Mouse (Mus musculus): ENCODE data around the gene Scamp5. TPM values are rescaled to one million over a fixed set of nuclear protein-coding genes. Genes with fewer than 3 reads are reported as not detected.

Scamp5 gene
- total and polyA plus RNA-seq, 3 experiments: 0.22 TPM; not detected in 1

DNA sequence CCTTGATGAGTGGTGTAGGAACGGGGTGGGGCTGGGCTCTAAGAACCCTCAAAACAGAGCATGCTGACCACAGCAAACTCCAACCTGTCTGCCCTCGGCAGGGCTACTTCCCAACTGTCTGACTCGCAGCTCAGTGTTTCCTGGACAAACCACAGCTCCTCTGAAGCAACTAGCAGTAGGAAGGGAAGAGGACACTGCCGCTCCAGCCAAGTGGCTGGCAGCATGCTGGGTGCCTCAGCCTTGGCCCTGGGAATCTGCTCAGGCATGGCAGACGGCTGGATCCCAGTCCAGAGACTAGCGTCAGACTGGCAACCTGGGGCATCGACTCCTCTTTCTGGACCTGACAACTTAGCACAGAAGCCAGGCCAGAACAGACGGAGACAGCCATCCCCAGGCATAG is 50.5 kb downstream of the Scamp5 start:
- no peak for ATAC-seq (ENCODE audit: extremely low read depth, insufficient number of reproducible peaks, low FRiP score, poor library complexity, severe bottlenecking)
- no peak overlapping the region for H3K4me3 ChIP-seq (ENCODE audit: low read depth, low read length)
- TF ChIP-seq GATA2 (IDR thresholded peaks at IDR 0.05; ENCODE audit: borderline replicate concordance, low read depth, low read length): no peak
- TF ChIP-seq CTCF (IDR thresholded peaks at IDR 0.05; ENCODE audit: low read depth, low read length): no peak
- no peak for TF ChIP-seq TAL1 (conservative IDR thresholded peaks at IDR 0.05; ENCODE audit: low read depth, low read length)
- TF ChIP-seq GATA1 (IDR thresholded peaks at IDR 0.05; ENCODE audit: borderline replicate concordance, low read length): no peak
- TF ChIP-seq POLR2AphosphoS5 (IDR thresholded peaks at IDR 0.05; ENCODE audit: insufficient replicate concordance, low read depth, low read length): no peak
- peaks cover 11% of the 10 kb centered on the region for H3K4me1 ChIP-seq (ENCODE audit: insufficient read depth, low read depth, low read length)
- H3K9me3 ChIP-seq (replicated peaks): no peaks in the 10 kb centered on the region
- no peaks in the 10 kb centered on the region for H3K27me3 ChIP-seq (ENCODE audit: insufficient read depth, low read length)
- peaks cover 87% of the 10 kb centered on the region for H3K36me3 ChIP-seq (replicated peaks)
- no peak for DNase-seq (ENCODE audit: low spot score)

- Histone ChIP-seq H3K4me3 (ENCODE audit: low read depth, low read length) (no peak overlapping the region), H3K9me3 (replicated peaks) (no peaks in the 10 kb centered on the region), H3K4me1 (ENCODE audit: insufficient read depth, low read depth, low read length) (no peaks in the 10 kb centered on the region), H3K36me3 (replicated peaks) (peaks cover 4% of the 10 kb centered on the region), H3K27me3 (ENCODE audit: insufficient read depth, low read length) (peaks cover 4% of the 10 kb centered on the region)
- ATAC-seq (ENCODE audit: extremely low read depth, insufficient number of reproducible peaks, low FRiP score, poor library complexity, severe bottlenecking): no peak
- TF ChIP-seq GATA1 (IDR thresholded peaks at IDR 0.05; ENCODE audit: borderline replicate concordance, low read length): no peak
- TF ChIP-seq TAL1 (conservative IDR thresholded peaks at IDR 0.05; ENCODE audit: low read depth, low read length): no peak
- no peak for TF ChIP-seq GATA2 (IDR thresholded peaks at IDR 0.05; ENCODE audit: borderline replicate concordance, low read depth, low read length)
- no peak for TF ChIP-seq CTCF (IDR thresholded peaks at IDR 0.05; ENCODE audit: low read depth, low read length)
- no peak for TF ChIP-seq POLR2AphosphoS5 (IDR thresholded peaks at IDR 0.05; ENCODE audit: insufficient replicate concordance, low read depth, low read length)
- DNase-seq (ENCODE audit: low spot score): no peak
Observed at GRCm38 (mm10) chr9:57407120-57407905, 60.5 kb downstream of the Scamp5 start.

- ATAC-seq (ENCODE audit: extremely low read depth, insufficient number of reproducible peaks, low FRiP score, poor library complexity, severe bottlenecking): no peak
- no peak for TF ChIP-seq POLR2AphosphoS5 (IDR thresholded peaks at IDR 0.05; ENCODE audit: insufficient replicate concordance, low read depth, low read length)
- H3K4me1 ChIP-seq (ENCODE audit: insufficient read depth, low read depth, low read length): no peaks in the 10 kb centered on the region
Observed at GRCm38 (mm10) chr9:57406395-57406794, 61.5 kb downstream of the Scamp5 start.

DNA sequence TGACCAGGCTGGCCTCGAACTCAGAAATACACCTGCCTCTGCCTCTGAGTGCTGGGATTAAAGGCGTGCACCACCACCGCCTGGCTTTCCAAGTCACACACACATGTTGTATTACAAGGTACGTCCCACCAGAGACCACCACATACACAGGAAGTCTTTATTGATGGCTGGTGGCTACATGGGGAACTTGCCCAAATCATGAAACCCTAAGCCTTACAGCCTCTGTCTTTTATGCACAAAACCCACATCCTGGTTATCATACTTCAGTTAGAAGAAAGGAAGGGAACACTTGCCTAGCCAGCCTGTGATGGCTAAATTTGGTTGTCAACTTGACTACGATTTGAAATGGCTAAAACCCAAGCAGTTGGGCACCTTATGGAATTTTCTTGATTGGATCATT is 63.8 kb downstream of the Scamp5 start:
- peaks cover 11% of the 10 kb centered on the region for H3K27me3 ChIP-seq (ENCODE audit: insufficient read depth, low read length)
- DNase-seq (ENCODE audit: low spot score) (no peak), ATAC-seq (ENCODE audit: extremely low read depth, insufficient number of reproducible peaks, low FRiP score, poor library complexity, severe bottlenecking) (no peak)
- no peaks in the 10 kb centered on the region for H3K4me1 ChIP-seq (ENCODE audit: insufficient read depth, low read depth, low read length)
- H3K4me3 ChIP-seq (ENCODE audit: low read depth, low read length): no peak overlapping the region
- H3K36me3 ChIP-seq (replicated peaks): no peaks in the 10 kb centered on the region
- TF ChIP-seq CTCF (IDR thresholded peaks at IDR 0.05; ENCODE audit: low read depth, low read length) (no peak), GATA2 (IDR thresholded peaks at IDR 0.05; ENCODE audit: borderline replicate concordance, low read depth, low read length) (no peak), TAL1 (conservative IDR thresholded peaks at IDR 0.05; ENCODE audit: low read depth, low read length) (no peak), POLR2AphosphoS5 (IDR thresholded peaks at IDR 0.05; ENCODE audit: insufficient replicate concordance, low read depth, low read length) (no peak), GATA1 (IDR thresholded peaks at IDR 0.05; ENCODE audit: borderline replicate concordance, low read length) (no peak)
- peaks cover 7% of the 10 kb centered on the region for H3K9me3 ChIP-seq (replicated peaks)

More at GRCm38 (mm10) chr9:57406395-57406794, 61.5 kb downstream of the Scamp5 start:
- Histone ChIP-seq H3K27me3 (ENCODE audit: insufficient read depth, low read length) (peaks cover 11% of the 10 kb centered on the region), H3K36me3 (replicated peaks) (no peaks in the 10 kb centered on the region), H3K9me3 (replicated peaks) (no peaks in the 10 kb centered on the region), H3K4me3 (ENCODE audit: low read depth, low read length) (no peak overlapping the region)
- no peak for DNase-seq (ENCODE audit: low spot score)

GRCm38 (mm10) chr9:57402318-57403251 is 65.3 kb downstream of the Scamp5 start:
- H3K4me1 ChIP-seq (ENCODE audit: insufficient read depth, low read depth, low read length): no peaks in the 10 kb centered on the region
- DNase-seq (ENCODE audit: low spot score) (no peak), ATAC-seq (ENCODE audit: extremely low read depth, insufficient number of reproducible peaks, low FRiP score, poor library complexity, severe bottlenecking) (no peak)
- peaks cover 10% of the 10 kb centered on the region for H3K9me3 ChIP-seq (replicated peaks)
- TF ChIP-seq POLR2AphosphoS5 (IDR thresholded peaks at IDR 0.05; ENCODE audit: insufficient replicate concordance, low read depth, low read length): no peak
- TF ChIP-seq CTCF (IDR thresholded peaks at IDR 0.05; ENCODE audit: low read depth, low read length): no peak
- no peak for TF ChIP-seq TAL1 (conservative IDR thresholded peaks at IDR 0.05; ENCODE audit: low read depth, low read length)
- no peak for TF ChIP-seq GATA2 (IDR thresholded peaks at IDR 0.05; ENCODE audit: borderline replicate concordance, low read depth, low read length)
- TF ChIP-seq GATA1 (IDR thresholded peaks at IDR 0.05; ENCODE audit: borderline replicate concordance, low read length): no peak
- H3K36me3 ChIP-seq (replicated peaks): no peaks in the 10 kb centered on the region
- peaks cover 11% of the 10 kb centered on the region for H3K27me3 ChIP-seq (ENCODE audit: insufficient read depth, low read length)
- no peak overlapping the region for H3K4me3 ChIP-seq (ENCODE audit: low read depth, low read length)

- no peak for ATAC-seq (ENCODE audit: extremely low read depth, insufficient number of reproducible peaks, low FRiP score, poor library complexity, severe bottlenecking)
- H3K4me1 ChIP-seq (ENCODE audit: insufficient read depth, low read depth, low read length): no peaks in the 10 kb centered on the region
- peaks cover 10% of the 10 kb centered on the region for H3K9me3 ChIP-seq (replicated peaks)
- no peak for TF ChIP-seq CTCF (IDR thresholded peaks at IDR 0.05; ENCODE audit: low read depth, low read length)
- TF ChIP-seq TAL1 (conservative IDR thresholded peaks at IDR 0.05; ENCODE audit: low read depth, low read length): no peak
- TF ChIP-seq POLR2AphosphoS5 (IDR thresholded peaks at IDR 0.05; ENCODE audit: insufficient replicate concordance, low read depth, low read length): no peak
- no peak for TF ChIP-seq GATA1 (IDR thresholded peaks at IDR 0.05; ENCODE audit: borderline replicate concordance, low read length)
- no peak for TF ChIP-seq GATA2 (IDR thresholded peaks at IDR 0.05; ENCODE audit: borderline replicate concordance, low read depth, low read length)
- no peak overlapping the region for H3K4me3 ChIP-seq (ENCODE audit: low read depth, low read length)
- no peaks in the 10 kb centered on the region for H3K36me3 ChIP-seq (replicated peaks)
- peaks cover 18% of the 10 kb centered on the region for H3K27me3 ChIP-seq (ENCODE audit: insufficient read depth, low read length)
- DNase-seq (ENCODE audit: low spot score): no peak
Observed at GRCm38 (mm10) chr9:57398773-57399172, 69.1 kb downstream of the Scamp5 start.

Measured in G1E (cell line).